Mouse (Mus musculus) gastrocnemius, postnatal 36 days (tissue): ENCODE measurements at regions not wholly inside any gene's neighbourhood (a gene's known extent, or its start where the extent isn't known, plus 50 kb on each side); places are given as distances from the start of the nearest gene placed in this dataset.
"Not testable (repeated sequence)": the region's sequence is repeated elsewhere in the genome, so short reads cannot be mapped to it uniquely, and the experiment has no call there.

Experiments used
- DNase-seq, 2 experiments: peaks; one replicate each; pipeline ENCODE4 v3.0.0; 2022
- intact Hi-C: fragments of 180-260 bp; cut with DNase I; formaldehyde crosslinking; loops from one replicate; pipeline ENCODE4 v1.15.1; 2025

DNA sequence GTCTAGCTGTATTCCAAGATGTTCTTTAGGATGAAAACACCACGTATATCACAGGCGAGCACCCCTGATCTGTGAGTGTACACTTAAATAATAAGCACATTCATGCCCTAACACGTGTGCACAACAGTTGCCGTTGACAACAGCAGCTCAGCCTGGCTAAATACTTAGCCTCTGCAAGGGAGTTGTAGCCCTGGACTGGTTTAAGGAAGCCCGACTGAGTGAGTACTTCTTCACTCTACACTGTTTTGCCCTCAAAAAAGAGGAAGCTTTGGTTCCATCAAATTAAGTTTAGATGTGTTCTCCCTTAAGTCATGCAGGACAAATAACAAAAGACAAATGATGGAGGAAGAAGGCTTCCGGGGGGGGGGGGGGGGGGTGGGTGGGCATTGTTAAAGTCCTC, 208.0 kb upstream of the Rhobtb1 start:
- intact Hi-C loops: no loop called here

GRCm38 (mm10) chr10:68956539-68956938, 194.7 kb upstream of the Rhobtb1 start:
- DNase-seq: no peak
- intact Hi-C loops: no loop called here

More for the DNA sequence above, 208.0 kb upstream of the Rhobtb1 start:
- no peak for DNase-seq

DNA sequence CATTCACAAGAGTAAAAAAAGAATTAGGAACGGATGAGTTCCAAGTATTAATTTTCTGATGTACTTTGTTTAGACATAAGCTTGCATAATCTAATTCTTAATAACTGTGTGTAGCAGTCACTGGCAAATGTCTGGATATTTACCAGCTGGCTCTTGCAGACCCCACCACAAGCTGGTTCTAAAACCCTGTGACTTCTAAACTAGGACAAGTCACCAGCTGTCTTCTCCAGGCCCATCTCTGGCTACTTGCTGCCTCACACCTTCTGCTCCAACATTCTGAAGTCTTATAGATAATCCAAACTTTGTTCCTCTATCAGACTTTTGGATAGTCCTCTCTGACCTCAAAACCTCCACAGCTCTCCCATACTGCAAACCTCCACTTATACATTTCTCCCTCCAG, 189.9 kb upstream of the Rhobtb1 start:
- intact Hi-C loops: no loop called here
- no peak for DNase-seq

GRCm38 (mm10) chr10:68963090-68963489, 188.1 kb upstream of the Rhobtb1 start:
- no peak for DNase-seq
- intact Hi-C loops: no loop called here

- intact Hi-C loops: no loop called here
- DNase-seq: no peak
Measured at GRCm38 (mm10) chr10:68965271-68965670, 186.0 kb upstream of the Rhobtb1 start.

- DNase-seq: no peak
- intact Hi-C loops: no loop called here
Measured at GRCm38 (mm10) chr10:68967976-68968968, 183.0 kb upstream of the Rhobtb1 start.

DNA sequence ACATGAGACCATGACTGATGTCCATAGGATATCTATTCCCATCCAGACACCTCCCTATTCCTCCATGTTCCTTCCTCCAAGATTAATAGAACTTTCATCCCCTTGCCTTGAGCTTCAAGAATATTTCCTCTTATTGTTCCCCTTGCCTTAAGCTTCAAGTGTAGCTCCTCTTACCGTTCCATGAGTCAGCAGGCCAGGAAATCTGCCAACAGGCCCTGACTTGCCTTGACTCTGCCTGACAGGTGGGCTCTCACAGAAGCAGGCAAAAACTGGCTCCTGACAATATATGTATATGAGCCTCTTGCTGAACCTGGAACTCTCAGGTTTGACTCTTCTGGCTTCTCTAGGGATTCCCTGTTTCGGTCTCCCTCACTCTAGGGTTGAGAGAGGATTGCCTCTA, 180.7 kb upstream of the Rhobtb1 start:
- intact Hi-C loops: no loop called here
- no peak for DNase-seq

DNA sequence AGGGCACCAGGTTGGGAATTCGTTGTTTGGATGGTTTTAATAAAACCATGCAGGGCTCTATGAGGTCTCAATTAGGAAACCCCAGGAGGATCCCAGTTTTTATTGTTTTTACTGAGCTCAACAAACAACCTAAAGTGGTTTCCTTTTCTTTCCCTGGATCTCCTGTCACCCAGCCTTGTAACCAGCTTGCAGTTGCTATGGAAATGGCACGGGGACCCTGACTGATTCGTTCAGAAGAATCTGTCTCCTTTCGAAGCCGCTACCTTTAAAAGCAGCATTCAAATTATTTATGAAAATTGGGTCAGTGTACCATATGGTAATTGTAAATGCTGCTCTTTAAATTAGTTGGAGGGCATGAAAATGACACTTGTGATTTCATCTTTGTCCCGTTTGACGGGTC, 176.5 kb upstream of the Rhobtb1 start:
- DNase-seq: no peak
- intact Hi-C loops: no loop called here

GRCm38 (mm10) chr10:68976443-68977025, 174.7 kb upstream of the Rhobtb1 start:
- intact Hi-C loops: no loop called here
- peak in 1 of 2 experiments; percentile 6 for DNase-seq

- DNase-seq: no peak
- intact Hi-C loops: loop anchor here (2.0 kb wide), 1 partner anchor 75 kb away; no protein-coding TSS in a partner anchor
Measured at GRCm38 (mm10) chr10:68978115-68978514, 173.1 kb upstream of the Rhobtb1 start.

DNA sequence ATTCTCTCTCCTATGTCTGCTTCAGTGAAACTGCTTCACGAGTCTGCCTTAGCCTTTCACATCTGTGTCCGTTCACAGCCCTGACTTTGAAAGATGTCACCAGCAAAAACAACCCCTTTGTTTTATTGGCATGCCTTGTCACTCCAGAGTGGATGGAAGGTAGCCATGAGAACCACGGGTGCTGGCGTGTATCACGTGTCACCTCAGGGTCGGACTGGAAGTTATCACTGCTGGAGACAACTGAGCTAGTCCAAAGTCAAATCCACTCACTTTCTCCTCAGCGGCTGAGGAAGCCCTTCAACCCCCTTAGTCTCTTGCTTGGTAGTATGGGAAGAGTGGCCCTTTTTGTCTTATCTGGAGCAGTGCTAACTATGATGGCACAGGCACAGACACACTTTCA, 171.3 kb upstream of the Rhobtb1 start:
- DNase-seq: no peak
- intact Hi-C loops: loop anchor here (2.0 kb wide), 1 partner anchor 77 kb away; no protein-coding TSS in a partner anchor

DNA sequence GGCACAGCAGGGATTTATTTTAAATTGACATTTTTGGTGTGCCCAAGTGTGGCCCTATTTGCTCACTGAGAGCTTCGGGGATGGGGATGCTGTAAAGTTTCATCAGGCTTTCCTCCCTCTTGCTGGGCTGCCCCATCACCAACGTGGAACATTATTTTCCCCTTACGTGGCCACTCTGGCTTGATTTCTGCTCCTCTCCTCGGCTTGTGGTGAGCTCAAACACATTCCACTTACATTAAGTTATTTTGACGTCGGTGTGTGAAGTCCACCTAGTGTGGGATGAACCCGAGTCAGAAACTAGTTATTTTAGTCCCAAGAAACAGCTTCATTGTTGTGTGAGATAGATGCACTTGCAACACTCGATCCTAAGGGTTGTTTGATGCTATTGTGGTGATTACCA, 168.9 kb upstream of the Rhobtb1 start:
- intact Hi-C loops: no loop called here
- DNase-seq: no peak

- intact Hi-C loops: no loop called here
- no peak for DNase-seq
Measured at GRCm38 (mm10) chr10:68990584-68990983, 160.7 kb upstream of the Rhobtb1 start.

- intact Hi-C loops: no loop called here
- DNase-seq: no peak
Measured at GRCm38 (mm10) chr10:68999610-69000009, 151.6 kb upstream of the Rhobtb1 start.

GRCm38 (mm10) chr10:69001654-69002435, 149.4 kb upstream of the Rhobtb1 start:
- intact Hi-C loops: no loop called here
- no peak for DNase-seq

DNA sequence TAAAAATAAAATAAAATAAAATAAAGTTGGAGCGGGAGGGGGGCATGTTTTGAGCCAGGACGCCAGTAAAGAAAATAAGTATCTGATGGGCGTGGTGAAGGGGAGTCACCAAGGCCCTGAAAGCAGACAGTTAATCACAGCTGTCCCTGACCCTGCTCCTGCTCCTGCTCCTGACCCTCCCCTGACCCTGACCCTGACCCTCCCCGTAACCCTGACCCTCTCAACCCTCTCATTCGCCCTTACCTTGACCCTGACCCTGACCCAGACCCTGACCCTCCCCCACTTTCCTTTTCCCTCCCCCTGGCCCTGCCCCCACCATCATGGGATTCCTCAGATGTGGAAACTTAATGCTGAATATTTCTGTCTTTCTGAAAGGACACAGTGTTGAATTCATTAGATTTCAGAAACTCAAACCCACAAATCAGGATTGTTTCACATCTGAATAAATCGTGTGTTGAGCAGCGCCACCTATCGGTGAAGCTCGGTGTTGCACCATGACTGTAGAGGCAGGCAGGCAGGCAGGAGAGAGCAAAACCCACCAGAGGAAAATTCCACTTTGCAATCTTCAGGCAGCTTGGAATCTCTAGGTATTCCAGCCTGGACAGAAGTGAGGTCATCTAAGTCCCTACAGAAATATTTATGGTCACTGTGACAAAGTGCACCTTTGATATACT, 145.9 kb upstream of the Rhobtb1 start:
- DNase-seq: peak; percentile 70 to 73
- intact Hi-C loops: loop anchor here (2.0 kb wide), 1 partner anchor 103 kb away; no protein-coding TSS in a partner anchor

DNA sequence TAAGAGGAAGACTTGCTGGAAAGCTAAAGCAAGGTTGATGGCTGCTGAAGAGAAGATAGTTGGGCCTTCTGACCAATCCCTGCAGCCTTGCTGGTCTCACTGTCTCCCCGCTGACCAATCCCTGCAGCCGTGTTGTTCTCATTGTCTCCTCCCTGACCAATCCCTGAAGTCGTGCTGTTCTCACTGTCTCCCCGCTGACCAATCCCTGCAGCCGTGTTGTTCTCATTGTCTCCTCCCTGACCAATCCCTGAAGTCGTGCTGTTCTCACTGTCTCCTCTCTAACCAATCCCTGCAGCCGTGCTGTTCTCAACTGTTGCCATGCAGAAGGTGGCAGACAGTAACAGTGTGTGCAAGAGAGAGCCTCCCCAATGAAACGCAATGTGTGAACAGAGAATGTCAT, 142.6 kb upstream of the Rhobtb1 start:
- DNase-seq, intact Hi-C loops: not testable (repeated sequence)

DNA sequence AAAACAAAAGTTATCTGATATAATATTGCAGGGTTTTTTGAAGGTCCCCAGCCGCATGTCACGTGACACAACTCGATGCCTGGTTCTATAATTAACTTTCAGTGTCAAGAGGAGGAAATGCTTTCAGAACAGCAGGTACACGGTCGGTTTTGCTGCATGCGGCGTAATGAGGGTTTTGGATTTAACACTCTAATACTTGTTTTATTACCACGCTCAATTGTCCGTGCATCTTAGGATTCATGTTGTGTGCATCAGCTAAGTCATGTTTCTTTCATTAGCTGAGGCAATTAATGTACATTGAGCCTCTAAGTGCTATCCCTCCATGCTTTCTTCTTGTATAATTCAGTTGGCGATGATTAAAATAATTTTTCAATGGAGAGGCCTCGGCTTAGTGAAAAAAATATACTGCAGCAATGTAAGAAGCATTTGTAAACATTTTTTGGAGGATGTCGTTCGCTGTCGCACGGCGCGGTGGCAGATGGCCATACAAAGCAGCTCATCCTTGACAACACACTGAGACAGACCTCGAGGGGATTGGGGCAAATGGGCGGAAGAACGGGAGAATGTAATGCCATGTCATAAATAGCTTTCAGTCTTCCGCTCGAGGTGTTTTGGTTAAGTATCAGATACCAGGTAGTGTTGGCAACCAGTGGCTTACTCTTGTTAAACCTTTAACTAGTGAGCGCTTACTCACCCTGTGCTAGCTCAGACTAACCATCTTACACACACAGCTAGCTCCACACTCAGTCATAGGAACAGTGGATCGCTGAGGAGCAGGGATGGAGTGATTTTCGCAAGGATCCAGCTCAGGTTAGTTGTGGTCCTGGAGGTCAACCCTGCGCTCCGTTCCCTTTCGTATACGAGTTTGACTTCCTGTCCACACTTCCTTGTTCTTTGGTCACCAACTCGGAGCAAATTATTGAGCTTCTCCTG, 130.2 kb upstream of the Rhobtb1 start:
- intact Hi-C loops: no loop called here
- no peak for DNase-seq

DNA sequence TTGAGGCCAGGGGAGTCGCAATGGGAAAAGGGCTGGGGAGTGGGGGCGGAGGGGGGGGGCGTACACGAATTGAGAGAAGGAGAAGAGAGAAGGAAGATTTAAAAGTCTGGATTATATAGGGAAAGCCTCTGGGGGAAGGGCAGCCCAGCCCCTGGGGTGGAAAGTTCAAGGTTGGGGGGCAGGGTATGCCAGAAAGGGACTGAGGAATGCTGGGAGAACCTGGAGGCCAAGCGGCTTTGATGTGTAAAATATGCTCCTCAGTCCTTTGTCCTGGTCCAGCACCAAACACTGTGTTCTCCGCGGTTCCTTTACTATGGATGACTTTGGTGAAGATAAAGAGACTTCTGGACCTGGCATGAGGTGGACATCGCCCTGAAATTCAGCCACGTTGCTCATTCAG, 117.8 kb upstream of the Rhobtb1 start:
- no peak for DNase-seq

More for the DNA sequence above, 117.8 kb upstream of the Rhobtb1 start:
- intact Hi-C loops: no loop called here
